In the genomic region with DNA sequence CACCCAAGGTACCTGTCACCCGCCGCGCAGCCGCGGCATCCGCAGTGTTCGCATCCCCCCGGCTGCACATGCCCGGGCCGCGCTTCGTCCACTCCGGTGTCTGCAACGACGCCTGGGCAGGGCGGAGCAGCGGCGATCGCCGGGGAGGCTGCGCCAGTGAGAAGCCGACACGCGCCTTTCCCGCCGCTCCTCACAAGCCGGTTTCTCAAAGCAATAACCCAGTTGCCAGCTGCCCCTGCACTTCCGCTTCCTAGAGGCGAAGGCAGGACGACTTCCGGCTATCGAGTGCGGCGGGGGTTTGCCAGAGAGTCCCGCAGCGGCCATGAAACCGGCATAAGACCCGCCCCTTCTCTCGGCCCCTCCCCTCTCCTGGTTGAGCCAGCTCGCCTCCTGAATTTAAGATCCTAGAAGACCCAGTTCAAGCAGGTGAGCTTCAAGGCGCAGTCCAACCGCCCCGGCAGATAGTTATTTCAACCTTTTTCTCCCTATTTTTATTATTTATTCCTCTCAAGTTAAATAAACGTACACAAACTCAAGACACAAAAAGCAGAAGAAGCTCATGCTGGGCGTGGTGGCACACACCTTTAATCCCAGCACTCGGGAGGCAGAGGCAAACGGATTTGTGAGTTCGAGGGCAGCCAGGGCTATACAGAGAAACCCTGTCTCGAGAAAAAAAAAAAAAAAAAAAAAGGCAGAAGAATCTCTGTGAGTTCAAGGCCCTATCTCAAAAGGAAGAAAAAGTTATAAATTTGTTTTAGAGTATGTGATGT, we compare ENCODE assay signal across 7 mouse cellular contexts. TPM values are rescaled to one million over a fixed set of nuclear protein-coding genes. Genes with fewer than 3 reads are reported as not detected.
A peak's percentile ranks its signal among the peaks of the same experiment; 100 is the strongest.
DNase-seq lines count a peak whose midpoint lies in the region; ATAC-seq lines count a peak whose summit lies in the region.

A gene (minus strand): TSS at position 663 of the 770 bp plus-strand sequence.

- peak within 1 kb of the TSS; percentile 89 for H3K4me3 ChIP-seq in intestine, embryonic 16.5 days (ENCODE audit: low read length)
- H3K4me3 ChIP-seq in midbrain, embryonic 11.5 days (ENCODE audit: low read depth, low read length) = peak within 1 kb of the TSS; percentile 78

- peak within 1 kb of the TSS; percentile 61 for H3K4me2 ChIP-seq in intestine, embryonic 16.5 days (ENCODE audit: low read depth, low read length)
- peak within 1 kb of the TSS; percentile 68 for H3K4me2 ChIP-seq in midbrain, embryonic 11.5 days

- peak within 1 kb of the TSS; percentile 87 for H3K27ac ChIP-seq in intestine, embryonic 16.5 days (ENCODE audit: low read length)
- H3K27ac ChIP-seq in midbrain, embryonic 11.5 days (ENCODE audit: low read depth, low read length) = peak within 1 kb of the TSS; percentile 60

- H3K9me3 ChIP-seq in intestine, embryonic 16.5 days (ENCODE audit: control insufficient read depth, low read length) = no peaks in the 10 kb centered on the region
- no peaks in the 10 kb centered on the region for H3K9me3 ChIP-seq in midbrain, embryonic 11.5 days (ENCODE audit: control insufficient read depth, low read length)

- peak; percentile 98 for ATAC-seq in intestine, embryonic 16.5 days
- ATAC-seq in midbrain, embryonic 11.5 days (ENCODE audit: low FRiP score) = peak; percentile 97

- H3K36me3 ChIP-seq in intestine, embryonic 16.5 days (ENCODE audit: control insufficient read depth, insufficient read depth, low read length) = no peaks in the 10 kb centered on the region
- H3K36me3 ChIP-seq in midbrain, embryonic 11.5 days (ENCODE audit: control insufficient read depth, insufficient read depth, low read length) = no peaks in the 10 kb centered on the region

- intact Hi-C loops in left cerebral cortex, postnatal 36 days (cut with DNase I) = no loop called here

- 2% methylated on average over 49 of the region's 49 CpGs for WGBS in intestine, embryonic 16.5 days
- WGBS in midbrain, embryonic 11.5 days = 3% methylated on average over 49 of the region's 49 CpGs

- peak within 1 kb of the TSS; percentile 83 for H3K9ac ChIP-seq in intestine, embryonic 16.5 days (ENCODE audit: low read depth, low read length)
- peak within 1 kb of the TSS; percentile 76 for H3K9ac ChIP-seq in midbrain, embryonic 11.5 days (ENCODE audit: low read length)

- DNase-seq in adrenal gland, adult 8-10 months = peak; percentile 92
- peak; percentile 95 for DNase-seq in embryo, embryonic 9.5 days (ENCODE audit: extremely low spot score)
- peak; percentile 76 to 92 for DNase-seq in gastrocnemius, postnatal 4 days (ENCODE audit: low spot score in 2 of 2)
- peak; percentile 93 for DNase-seq in left cerebral cortex, postnatal 36 days (ENCODE audit: low spot score in 2 of 2)
- peak; percentile 98 for DNase-seq in midbrain, embryonic 11.5 days (ENCODE audit: low spot score, missing footprints)
- peak; percentile 90 for DNase-seq in skeletal muscle tissue, adult 2 months (ENCODE audit: low read depth, low spot score)

- peaks cover 8% of the 10 kb centered on the region for H3K4me1 ChIP-seq in intestine, embryonic 16.5 days (ENCODE audit: control insufficient read depth, insufficient read depth, low read length)
- peaks cover 13% of the 10 kb centered on the region; the same call in 1 of the 2 replicates for H3K4me1 ChIP-seq in midbrain, embryonic 11.5 days (ENCODE audit: control insufficient read depth, insufficient read depth, low read length)

- H3K27me3 ChIP-seq in intestine, embryonic 16.5 days (replicated peaks; ENCODE audit: control insufficient read depth, insufficient read depth, low read length) = no peaks in the 10 kb centered on the region
- H3K27me3 ChIP-seq in midbrain, embryonic 11.5 days (ENCODE audit: control insufficient read depth, insufficient read depth, low read length) = no peaks in the 10 kb centered on the region

RNA-seq across cellular contexts. Expression of the gene that starts here (rescaled TPM):
- 10 to 100 TPM; 50.9 to 64.5 (median 54.8) TPM for total RNA-seq in adrenal gland, adult 8-10 months (2022)
- total RNA-seq in gastrocnemius, postnatal 4 days (2021) = 10 to 100 TPM; 38.4 to 40.3 TPM
- polyA plus RNA-seq in intestine, embryonic 16.5 days (2015; fragmentation: Nextera tagmentation; extraction: Ambion mirVana) = 44.6 and 49.5 TPM in 2 replicates
- 10 to 100 TPM; 38.4 to 51.8 TPM for total RNA-seq in left cerebral cortex, postnatal 36 days (2021)
- 80.7 and 83.0 TPM in 2 replicates for polyA plus RNA-seq in midbrain, embryonic 11.5 days (2014; fragmentation: Nextera tagmentation; extraction: Ambion mirVana)

Comparison
In these comparisons a context has a peak if more than half of its experiments do, and no peak if none do; other contexts are left out.
1. Peak in every context shown above with its lines: DNase-seq, ATAC-seq, H3K4me3 ChIP-seq and H3K27ac ChIP-seq.